Mouse (Mus musculus) c-Kit-negative CD71-positive TER-119-positive erythroid progenitor cells, embryonic 14.5 days (primary cell): ENCODE results near the gene Man2b2.
A peak's percentile ranks its signal among the peaks of the same experiment; 100 is the strongest.

Source experiments
- DNase-seq: peaks from one replicate; pipeline ENCODE4 v3.0.0-alpha.2; 2013; ENCODE audit warnings: low read depth, low spot score

Man2b2 gene

GRCm38 (mm10) chr5:36829913-36830879 is at the start of gene Man2b2:
Gene Man2b2, minus strand, starts transcription at chr5:36830653.
- peak; percentile 63 for DNase-seq

GRCm38 (mm10) chr5:36878801-36879200 is 48.3 kb upstream of the Man2b2 start:
- no peak for DNase-seq

- DNase-seq, result no peak
Measured at GRCm38 (mm10) chr5:36877641-36878040, 47.2 kb upstream of the Man2b2 start.

DNA sequence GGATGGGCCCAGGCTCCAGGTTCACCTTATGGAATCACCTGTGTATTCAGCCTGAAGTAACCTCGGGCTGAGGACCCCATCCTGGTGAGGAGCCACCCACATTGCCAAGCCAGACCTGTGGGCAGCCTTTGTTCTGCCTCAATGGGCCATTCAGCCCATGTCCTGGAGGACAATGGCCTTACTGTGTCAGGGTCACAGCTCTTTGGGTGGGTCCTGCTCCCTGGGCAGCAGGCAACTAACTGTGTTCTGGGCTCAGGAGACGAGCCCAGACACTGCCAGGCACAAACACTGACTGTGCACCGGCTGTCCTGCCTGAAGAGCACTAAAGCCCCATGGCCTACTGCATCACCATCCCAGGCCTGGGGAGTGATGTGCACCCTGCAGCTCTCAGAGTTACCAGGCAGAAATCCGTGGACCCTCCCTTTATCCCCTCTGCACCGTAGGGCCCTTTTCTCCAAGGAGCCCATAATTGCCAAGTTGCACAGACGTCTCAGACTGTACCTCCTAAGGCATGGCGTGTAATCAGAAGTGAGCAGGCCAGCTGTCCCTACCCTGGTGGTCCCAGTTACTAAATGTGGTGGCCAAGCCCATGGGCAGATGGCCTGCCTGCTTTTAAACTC is 46.4 kb upstream of the Man2b2 start:
- no peak for DNase-seq

DNA sequence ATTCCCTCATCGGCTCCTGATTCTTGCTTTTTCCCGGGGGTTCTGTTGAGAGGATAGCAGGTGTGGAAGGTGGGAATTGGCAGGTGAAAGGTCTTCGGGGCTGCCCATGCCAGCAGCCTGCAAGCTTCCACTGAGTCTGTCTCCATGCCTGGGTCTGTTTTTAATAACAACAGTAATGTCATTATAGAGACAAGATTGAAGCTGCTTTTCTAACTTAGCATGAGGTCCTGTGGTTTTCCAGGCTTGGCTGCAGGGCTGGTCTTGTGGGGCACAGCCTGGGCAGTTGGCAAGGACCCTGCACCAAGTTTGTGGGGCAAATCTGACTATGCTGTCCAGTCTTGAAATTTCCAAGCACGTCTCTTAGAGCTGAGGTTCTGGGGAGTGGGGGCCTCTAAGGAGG is 45.5 kb upstream of the Man2b2 start:
- DNase-seq, result no peak

DNA sequence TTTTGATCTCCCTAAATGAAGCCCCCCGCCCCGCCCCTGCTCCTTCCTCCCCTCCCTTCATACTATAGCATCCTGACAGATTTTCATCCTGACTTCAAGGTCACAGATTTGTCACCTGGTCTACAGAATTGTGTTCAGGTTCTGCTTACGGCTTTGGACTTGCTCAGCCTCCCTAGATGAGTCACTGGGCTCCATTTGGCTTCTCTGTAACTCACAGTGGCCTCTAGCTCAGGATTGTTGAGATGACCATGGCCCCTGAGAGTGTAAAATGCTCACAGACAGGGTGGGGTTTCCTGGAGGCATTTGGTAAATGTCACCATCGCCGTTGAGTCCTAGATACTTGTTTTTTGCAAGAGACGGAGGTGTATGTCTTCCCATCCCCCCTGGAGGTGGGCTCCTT is 40.5 kb upstream of the Man2b2 start:
- DNase-seq, result no peak

DNA sequence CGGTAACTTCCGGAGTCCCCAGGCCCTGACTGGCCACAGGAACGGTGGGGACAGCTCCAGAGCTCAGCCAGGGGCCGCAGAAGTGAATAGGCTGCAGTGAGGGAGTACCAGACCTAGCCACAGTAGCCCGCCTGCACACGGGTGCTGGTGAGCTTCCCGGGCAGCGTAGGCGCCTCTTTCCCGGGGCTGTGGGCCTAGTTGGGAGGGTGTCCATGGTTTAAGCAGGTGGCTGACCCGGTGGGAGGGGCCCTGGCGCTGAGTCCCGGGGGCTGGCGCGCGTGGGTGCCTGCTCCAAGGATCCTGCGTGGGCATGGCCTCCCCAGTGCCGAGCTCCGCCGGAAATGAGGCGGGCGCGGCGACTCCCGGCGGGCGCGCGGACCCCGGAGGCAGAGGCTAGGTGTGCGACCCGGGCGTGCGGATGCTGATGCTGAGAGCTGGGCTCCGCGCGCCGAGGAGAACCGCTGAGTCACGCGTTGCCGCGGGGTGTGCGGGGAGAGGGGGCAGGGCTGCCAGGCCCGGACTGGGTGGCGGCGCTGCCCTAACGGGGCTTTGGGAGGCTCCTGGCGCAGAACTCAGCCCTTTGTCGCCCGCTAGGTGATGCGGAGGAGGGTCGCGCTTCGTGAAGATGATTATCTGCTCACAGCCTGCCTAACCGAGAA is 39.3 kb upstream of the Man2b2 start:
- no peak for DNase-seq

DNA sequence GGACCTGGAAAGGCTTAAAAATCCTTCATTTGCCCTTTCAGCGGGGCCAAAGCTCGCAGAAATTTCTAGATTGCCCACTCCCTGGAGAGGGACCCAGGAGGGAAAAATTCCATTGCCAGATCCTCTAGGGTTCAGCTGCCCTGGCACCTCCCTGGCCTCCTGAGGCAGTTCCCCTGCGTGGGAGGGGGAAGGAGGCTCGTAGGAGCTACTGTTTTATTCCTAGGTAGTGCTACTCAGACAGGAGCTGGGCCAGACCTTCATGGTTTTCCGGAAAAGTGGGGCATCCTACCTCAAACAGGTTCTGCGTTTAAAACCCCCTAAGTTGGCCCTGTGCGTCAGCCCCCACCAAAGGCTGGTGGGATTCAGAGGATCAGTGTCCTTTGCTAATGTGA is 38.7 kb upstream of the Man2b2 start:
- DNase-seq, result no peak

GRCm38 (mm10) chr5:36868266-36869090 is 38.0 kb upstream of the Man2b2 start, which contains the start of gene Ppp2r2c:
Gene Ppp2r2c, plus strand, starts transcription at chr5:36868513.
- no peak for DNase-seq

DNA sequence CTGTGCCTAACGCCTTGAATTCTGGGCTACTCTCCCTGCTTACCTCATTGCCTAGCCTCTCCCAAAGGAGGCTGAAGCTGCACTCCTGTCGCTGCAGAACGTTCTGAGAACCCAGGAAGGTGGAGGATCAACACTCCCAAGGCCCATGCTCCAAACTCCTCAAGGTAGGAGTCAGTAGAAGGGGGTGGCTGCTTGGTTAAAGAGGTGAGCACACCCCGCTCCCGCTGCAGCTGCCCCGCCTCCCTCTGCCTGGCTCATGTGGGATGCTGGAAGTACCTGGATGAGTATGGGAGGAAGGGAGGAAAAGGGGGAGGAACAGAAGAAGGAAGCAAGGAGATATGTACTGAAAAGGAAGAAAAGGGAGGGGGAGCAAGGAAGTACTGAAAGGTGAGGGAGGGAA is 37.1 kb upstream of the Man2b2 start:
- DNase-seq, result no peak

- no peak for DNase-seq
Measured at GRCm38 (mm10) chr5:36866701-36867250, 36.3 kb upstream of the Man2b2 start.

GRCm38 (mm10) chr5:36861084-36861483 is 30.6 kb upstream of the Man2b2 start:
- peak; percentile 13 for DNase-seq

DNA sequence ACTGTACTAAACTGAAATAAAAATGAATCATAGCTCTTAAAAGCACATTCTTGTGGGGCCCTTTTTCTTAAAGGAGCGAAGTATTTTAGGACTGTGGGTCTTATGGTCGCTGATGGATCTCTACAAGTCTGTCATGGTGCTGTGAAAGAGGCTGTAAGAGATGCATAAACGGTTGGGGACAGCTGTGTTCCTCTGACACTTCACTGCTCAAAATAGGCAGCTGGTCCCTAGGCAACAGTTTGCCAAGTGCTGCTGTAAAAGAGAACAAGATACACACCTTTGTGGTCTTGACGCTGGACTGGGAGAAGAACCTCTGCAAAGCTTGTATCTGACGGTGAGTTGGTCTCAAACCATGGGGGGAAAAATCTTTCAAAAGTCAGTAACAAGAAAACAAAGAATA is 27.1 kb upstream of the Man2b2 start:
- no peak for DNase-seq

DNA sequence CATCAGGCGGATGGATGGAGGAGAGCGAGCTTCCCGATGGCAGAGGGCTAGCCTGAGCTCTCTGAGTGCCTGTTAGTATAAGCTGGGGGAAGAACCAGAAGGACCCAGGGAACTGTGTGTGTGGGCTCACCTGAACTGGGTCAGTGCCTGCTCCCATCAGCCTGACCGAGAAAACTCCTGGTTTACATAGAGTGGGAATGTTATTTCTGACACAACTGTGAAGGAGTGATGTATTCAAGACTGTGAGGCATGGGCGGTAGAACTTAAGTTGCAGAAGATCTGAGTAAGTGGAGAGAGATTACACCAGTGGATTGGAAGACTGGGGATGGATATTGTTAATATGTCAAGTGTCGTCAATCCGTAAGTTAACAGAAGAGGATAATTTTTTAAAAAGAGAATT is 26.1 kb upstream of the Man2b2 start:
- DNase-seq, result no peak

DNA sequence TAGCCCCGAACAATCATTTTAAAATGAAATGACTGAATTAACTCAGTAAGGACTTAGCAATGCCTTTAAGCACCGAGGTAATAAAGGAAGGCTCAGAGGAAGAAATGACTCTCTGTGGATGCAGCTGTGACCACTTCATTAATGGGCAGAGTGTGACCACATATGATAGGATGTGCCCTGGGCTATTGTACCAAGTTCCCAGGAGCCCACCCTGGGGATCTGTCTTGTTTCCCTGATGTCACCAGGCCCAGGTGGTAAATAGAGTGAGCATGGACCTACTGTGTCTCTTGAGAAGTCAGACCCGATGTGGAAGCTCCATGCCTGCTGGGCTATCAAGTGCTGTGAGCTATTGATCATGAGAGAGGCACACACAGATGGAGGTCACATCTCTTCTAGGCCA is 24.7 kb upstream of the Man2b2 start:
- DNase-seq, result no peak

- no peak for DNase-seq
Measured at GRCm38 (mm10) chr5:36851572-36851971, 21.1 kb upstream of the Man2b2 start.

DNA sequence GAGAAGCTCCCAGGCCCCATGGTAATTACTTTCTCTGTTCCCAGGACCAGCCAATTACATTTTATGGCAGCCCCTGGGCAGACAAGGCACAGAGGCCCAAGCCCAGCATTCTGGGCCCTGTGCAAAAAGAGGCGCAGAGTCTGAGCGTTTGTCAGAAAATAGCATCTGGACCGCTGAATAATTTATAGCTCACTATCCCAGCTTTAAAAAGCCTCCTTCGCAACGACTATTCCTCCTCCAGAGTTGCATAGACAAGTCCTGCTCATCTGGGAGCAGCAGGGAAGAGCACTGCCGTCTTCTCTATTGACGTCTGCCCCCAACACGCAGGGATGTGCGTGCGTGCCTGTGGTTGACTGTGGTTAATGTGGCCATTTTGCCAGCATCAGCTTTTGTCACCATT is 14.0 kb upstream of the Man2b2 start:
- DNase-seq, result no peak

DNA sequence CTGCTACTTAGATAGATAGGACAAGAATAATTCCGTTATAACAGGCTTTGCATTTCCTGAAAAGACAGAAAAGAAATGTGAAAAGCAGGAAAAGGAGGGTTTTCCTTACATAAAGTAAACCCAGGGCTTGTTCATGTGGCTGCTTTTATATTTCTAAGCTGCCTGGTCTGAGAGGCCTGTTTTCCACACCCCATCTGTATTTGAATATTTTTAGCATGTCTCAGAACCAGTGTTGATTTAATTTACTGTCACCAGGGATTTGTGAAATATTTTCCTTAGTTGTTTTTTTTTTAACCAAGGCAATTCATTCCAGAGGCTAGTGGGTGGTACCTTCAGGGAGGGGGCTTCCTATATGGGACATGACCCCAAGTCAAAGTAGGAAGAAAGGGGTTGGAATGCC is 11.2 kb upstream of the Man2b2 start:
- DNase-seq, result no peak

DNA sequence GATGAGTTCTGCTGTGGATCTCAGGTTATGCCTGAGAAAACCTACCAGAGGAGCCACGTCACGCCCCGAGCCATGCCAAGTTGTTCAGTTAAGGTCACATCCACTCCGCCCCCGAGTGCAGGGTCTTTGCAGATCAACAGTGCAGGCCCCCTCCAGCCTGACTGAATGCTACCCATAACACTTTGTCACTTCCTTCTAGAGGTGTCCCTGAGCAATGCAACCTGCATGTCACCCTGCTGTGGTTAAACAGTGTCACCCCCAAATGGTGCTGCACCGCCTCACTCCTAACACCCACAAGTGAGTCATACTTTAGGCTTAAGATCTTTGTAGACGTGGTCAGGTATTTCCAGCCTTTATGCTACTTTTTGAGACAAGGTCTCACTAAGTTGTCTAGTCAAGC is 9.6 kb upstream of the Man2b2 start:
- no peak for DNase-seq

DNA sequence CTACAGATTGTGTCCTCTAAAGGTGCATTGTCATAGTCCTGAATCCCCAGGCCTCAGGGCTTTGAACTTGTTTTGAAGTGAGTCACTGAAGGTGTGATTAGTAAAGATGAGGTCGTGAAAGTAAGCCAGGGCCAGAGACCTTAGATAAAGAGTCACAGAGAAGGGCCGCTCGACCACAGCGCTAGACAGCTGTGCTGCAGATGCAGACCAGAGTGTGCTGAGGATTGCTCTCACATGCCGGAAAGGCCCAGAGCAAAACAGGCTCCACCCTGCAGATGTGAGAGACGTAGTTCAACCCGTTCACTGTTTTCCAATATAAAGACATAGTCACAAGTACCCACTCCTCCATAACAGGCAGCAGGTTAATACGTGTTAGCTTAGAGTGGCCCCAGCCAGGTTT is 9.1 kb upstream of the Man2b2 start:
- no peak for DNase-seq

DNA sequence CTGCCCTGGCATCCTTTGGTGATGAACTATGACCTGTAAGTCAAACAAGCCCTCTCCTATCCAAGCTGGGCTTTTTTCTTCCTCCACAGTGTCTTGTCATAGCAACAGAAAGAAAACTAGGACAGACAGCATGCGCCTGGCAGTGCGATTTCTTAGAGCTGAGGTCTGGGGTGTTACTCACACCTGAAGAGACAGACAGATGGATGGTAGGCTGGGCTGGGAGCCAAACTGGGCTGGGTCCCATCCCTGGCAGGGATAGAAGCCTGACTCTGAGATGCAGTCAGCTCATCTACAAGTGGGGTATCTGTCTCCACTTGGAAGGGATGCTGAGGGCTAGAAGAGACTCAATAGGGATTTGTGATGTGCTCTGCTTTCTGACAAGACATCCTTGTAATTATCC is 8.6 kb upstream of the Man2b2 start:
- no peak for DNase-seq
